In the genomic region with DNA sequence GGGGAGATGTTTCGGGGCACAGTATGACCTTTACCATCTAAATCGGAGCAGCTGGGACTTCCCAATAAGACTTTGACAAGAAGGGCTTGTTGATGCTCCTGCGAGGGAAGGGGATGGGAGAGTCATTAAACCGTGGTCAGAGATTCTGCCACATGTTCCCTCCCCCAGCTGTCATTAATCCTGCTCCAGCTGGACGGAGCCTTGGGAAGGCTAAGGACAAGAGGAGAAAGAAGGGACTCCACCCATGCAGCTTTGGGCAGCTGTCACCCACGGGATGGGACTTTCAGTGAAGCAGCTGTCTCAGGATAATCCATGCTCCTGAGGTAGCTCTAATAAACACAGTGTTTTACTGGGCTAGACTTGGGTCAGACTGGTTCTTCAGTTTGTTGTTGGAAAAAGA, we compare ENCODE assay signal across 12 mouse cellular contexts.
DNase-seq lines count a peak whose midpoint lies in the region; ATAC-seq lines count a peak whose summit lies in the region.
"Had no signal": no experiment of that assay in that cellular context is flagged by ENCODE, and none has a peak within 500 bp of the region (broad histone marks: within the 10 kb centered on the region; RNA-seq: fewer than 3 reads in every experiment).

No protein-coding gene starts in this region.

- no peak overlapping the region for H3K4me3 ChIP-seq in heart, embryonic 11.5 days (ENCODE audit: low read depth, low read length)
- no peak overlapping the region for H3K4me3 ChIP-seq in intestine, embryonic 15.5 days (replicated peaks)
- no peak overlapping the region for H3K4me3 ChIP-seq in liver, embryonic 12.5 days
- H3K4me3 ChIP-seq: left cerebral cortex, adult 2 months had no signal

- peaks cover 2% of the 10 kb centered on the region; the same call in 1 of the 2 replicates for H3K36me3 ChIP-seq in heart, embryonic 11.5 days (ENCODE audit: control insufficient read depth, insufficient read depth, low read length)
- H3K36me3 ChIP-seq in intestine, embryonic 15.5 days = no peaks in the 10 kb centered on the region
- H3K36me3 ChIP-seq in liver, embryonic 12.5 days = peaks cover 13% of the 10 kb centered on the region

- no peak for ATAC-seq in heart, embryonic 11.5 days (replicated peaks; ENCODE audit: insufficient number of reproducible peaks, low FRiP score, low TSS enrichment)
- ATAC-seq in intestine, embryonic 15.5 days = 0 out of 2 replicates have a peak, but pooled peaks have one; percentile 17
- ATAC-seq in liver, embryonic 12.5 days = no peak
- ATAC-seq: hindbrain, postnatal 0 days had no signal

- peaks cover 11% of the 10 kb centered on the region for H3K4me1 ChIP-seq in heart, embryonic 11.5 days (ENCODE audit: control insufficient read depth, insufficient read depth, low read length)
- peaks cover 23% of the 10 kb centered on the region for H3K4me1 ChIP-seq in intestine, embryonic 15.5 days (replicated peaks)
- peaks cover 83% of the 10 kb centered on the region for H3K4me1 ChIP-seq in liver, embryonic 12.5 days

- WGBS in heart, embryonic 11.5 days (ENCODE audit: insufficient replicate concordance) = 47% methylated on average over 6 of the region's 6 CpGs
- 32% methylated on average over 6 of the region's 6 CpGs for WGBS in intestine, embryonic 15.5 days
- 67% methylated on average over 6 of the region's 6 CpGs for WGBS in liver, embryonic 12.5 days (ENCODE audit: insufficient replicate concordance)

- no peak overlapping the region for H3K4me2 ChIP-seq in heart, embryonic 11.5 days
- no peak overlapping the region for H3K4me2 ChIP-seq in intestine, embryonic 15.5 days (replicated peaks)
- H3K4me2 ChIP-seq in liver, embryonic 12.5 days = no peak overlapping the region

- DNase-seq in heart, adult 18-20 months = peak; percentile 54 to 58
- peak; percentile 50 for DNase-seq in embryo, embryonic 10.5 days (ENCODE audit: low spot score)
- DNase-seq in lung, postnatal 36 days = peak; percentile 25
- no peak for DNase-seq in frontal cortex, postnatal 10 days (ENCODE audit: low spot score in 2 of 2)
- DNase-seq in left cerebral cortex, postnatal 36 days (ENCODE audit: low spot score in 2 of 2) = no peak
- DNase-seq: adrenal gland, postnatal 10 days; cerebellum, adult 11 months had no signal

- intact Hi-C loops in left cerebral cortex, postnatal 36 days (cut with DNase I) = no loop called here

- no peaks in the 10 kb centered on the region for H3K27me3 ChIP-seq in heart, embryonic 11.5 days (ENCODE audit: control insufficient read depth, insufficient read depth, low read length)
- H3K27me3 ChIP-seq in intestine, embryonic 15.5 days (replicated peaks) = no peaks in the 10 kb centered on the region
- H3K27me3 ChIP-seq in liver, embryonic 12.5 days (replicated peaks) = no peaks in the 10 kb centered on the region

- H3K9ac ChIP-seq in heart, embryonic 11.5 days (ENCODE audit: low read depth, low read length) = no peak overlapping the region
- no peak overlapping the region for H3K9ac ChIP-seq in intestine, embryonic 15.5 days
- H3K9ac ChIP-seq in liver, embryonic 12.5 days = no peak overlapping the region

- 0 out of 2 replicates have a peak, but pooled peaks cover 3% of the 10 kb centered on the region for H3K9me3 ChIP-seq in heart, embryonic 11.5 days (replicated peaks; ENCODE audit: control insufficient read depth, low read length)
- H3K9me3 ChIP-seq in intestine, embryonic 15.5 days = no peaks in the 10 kb centered on the region
- H3K9me3 ChIP-seq in liver, embryonic 12.5 days (replicated peaks) = no peaks in the 10 kb centered on the region

- H3K27ac ChIP-seq in heart, embryonic 11.5 days (ENCODE audit: low read depth, low read length) = no peak overlapping the region
- H3K27ac ChIP-seq in intestine, embryonic 15.5 days = no peak overlapping the region
- no peak overlapping the region; the same call in 1 of the 2 replicates for H3K27ac ChIP-seq in liver, embryonic 12.5 days
- H3K27ac ChIP-seq: hindbrain, postnatal 0 days; left cerebral cortex, adult 2 months had no signal

Comparison
In these comparisons a context has a peak if more than half of its experiments do, and no peak if none do; other contexts are left out.
1. DNase-seq: peak in heart, adult 18-20 months (2 of 2), embryo, embryonic 10.5 days (single experiment) and lung, postnatal 36 days (single experiment); none in frontal cortex, postnatal 10 days (0 of 2) and left cerebral cortex, postnatal 36 days (0 of 2).